Mouse (Mus musculus): ENCODE data around the gene Tnfsf15.

GRCm38 (mm10) chr4:63783826-63784225, 38.9 kb upstream of the Tnfsf15 start:
- TF ChIP-seq CHD2 (IDR thresholded peaks at IDR 0.05; ENCODE audit: low read depth, low read length) (no peak), ZNF384 (IDR thresholded peaks at IDR 0.05; ENCODE audit: low read depth, low read length) (no peak), MAFK (IDR thresholded peaks at IDR 0.05; ENCODE audit: insufficient read depth, low read depth, low read length) (no peak)

All from ES-E14 (cell line).